Mouse (Mus musculus) neural tube, embryonic 14.5 days (tissue): ENCODE measurements at regions not wholly inside any gene's neighbourhood (a gene's known extent, or its start where the extent isn't known, plus 50 kb on each side); places are given as distances from the start of the nearest gene placed in this dataset.

ENCODE experiments used
- ATAC-seq: fragments of 200-750 bp; cut with Nextera tagmentation; 2 replicates; pipeline ENCODE4 v1.8.0; 2017; ENCODE audit warnings: low read depth, mild to moderate bottlenecking, moderate TSS enrichment, moderate library complexity
- H3K27ac ChIP-seq: fragments of 300-500 bp; sonication (generic); 2 replicates; pipeline ENCODE4 v1.5.1; 2014; ENCODE audit warnings: low read depth, mild to moderate bottlenecking, control low read depth, low read length, moderate library complexity, mixed read lengths
- H3K27me3 ChIP-seq: fragments of 300-500 bp; sonication (generic); 2 replicates; pipeline ENCODE4 v1.6.1; 2014; ENCODE audit warnings: low read length; ENCODE audit not compliant: control insufficient read depth, insufficient read depth
- H3K36me3 ChIP-seq: fragments of 300-500 bp; sonication (generic); 2 replicates; pipeline ENCODE4 v1.6.1; 2014; ENCODE audit warnings: low read length, mixed read lengths; ENCODE audit not compliant: control insufficient read depth, insufficient read depth
- H3K4me1 ChIP-seq: fragments of 300-500 bp; sonication (generic); 2 replicates; pipeline ENCODE4 v1.6.1; 2014; ENCODE audit warnings: low read length; ENCODE audit not compliant: control insufficient read depth, insufficient read depth
- H3K4me2 ChIP-seq: fragments of 300-500 bp; sonication (generic); 2 replicates; pipeline ENCODE4 v1.6.1; 2014; ENCODE audit warnings: mild to moderate bottlenecking, low read depth, low read length, control low read depth
- H3K4me3 ChIP-seq: fragments of 300-500 bp; sonication (generic); 2 replicates; pipeline ENCODE4 v1.5.1; 2014; ENCODE audit warnings: low read depth, low read length, control low read depth, mixed read lengths
- H3K9ac ChIP-seq: fragments of 300-500 bp; sonication (generic); replicated peaks from 2 replicates; pipeline ENCODE4 v1.6.1; 2014; ENCODE audit warnings: low read depth, mild to moderate bottlenecking, control low read depth, low read length, mixed read lengths
- H3K9me3 ChIP-seq: fragments of 300-500 bp; sonication (generic); 2 replicates; pipeline ENCODE4 v1.6.1; 2016; ENCODE audit warnings: low read length; ENCODE audit not compliant: control insufficient read depth
- WGBS: fragments of 180-500 bp; shearing (Covaris S2); extraction: QIAGEN DNeasy Blood & Tissue Kit; methylation state at CpG from one replicate; pipeline ENCODE4 v1.1.7; 2014; 5-methylcytosine and 5-hydroxymethylcytosine counted together

DNA sequence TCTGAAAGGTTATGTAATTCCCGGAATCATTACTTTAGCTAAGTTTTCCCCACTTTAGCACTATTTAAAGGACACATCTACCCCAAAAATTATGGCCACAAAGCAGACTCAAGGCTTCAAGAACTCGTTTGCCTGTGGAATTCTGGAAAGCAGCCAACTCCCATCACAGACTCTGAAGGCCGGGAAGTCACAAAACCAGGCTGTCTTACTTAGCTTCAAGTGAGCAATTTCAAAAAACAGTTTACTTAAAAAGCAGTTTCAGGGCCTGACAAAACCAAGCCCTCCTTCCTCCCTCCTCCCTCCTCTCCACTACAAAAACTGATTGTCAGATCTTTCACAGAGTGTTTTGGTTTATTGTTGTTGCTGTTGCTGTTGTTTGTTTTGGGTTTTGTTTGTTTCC, 1125.7 kb downstream of the Diaph2 start:
- no peak overlapping the region for H3K4me3 ChIP-seq
- no peaks in the 10 kb centered on the region for H3K9me3 ChIP-seq
- no peak overlapping the region for H3K9ac ChIP-seq
- H3K4me2 ChIP-seq: no peak overlapping the region
- H3K4me1 ChIP-seq: no peaks in the 10 kb centered on the region
- no peaks in the 10 kb centered on the region for H3K36me3 ChIP-seq
- 31% methylated on average over 3 of the region's 3 CpGs for WGBS
- ATAC-seq: no peak
- no peaks in the 10 kb centered on the region for H3K27me3 ChIP-seq
- H3K27ac ChIP-seq: no peak overlapping the region

DNA sequence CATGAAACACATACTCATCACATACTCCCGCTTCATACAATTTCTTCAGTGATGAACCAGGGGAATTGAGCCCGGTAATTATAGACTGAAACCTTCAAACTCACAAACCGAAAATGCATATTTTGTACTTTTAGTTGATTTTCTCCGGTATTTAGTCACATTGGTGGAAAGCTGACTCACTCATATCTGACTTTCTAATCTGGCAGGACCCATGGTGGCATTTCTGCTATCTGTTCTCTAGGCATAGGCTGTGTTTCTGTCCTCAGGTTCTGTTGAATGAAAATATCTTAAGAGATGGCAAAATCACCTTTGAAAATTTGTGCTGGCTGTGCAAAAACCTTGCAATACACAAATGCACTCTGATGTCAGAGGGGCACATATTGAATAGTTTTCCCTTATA, 1126.6 kb downstream of the Diaph2 start:
- H3K4me1 ChIP-seq: no peaks in the 10 kb centered on the region
- no peak overlapping the region for H3K4me2 ChIP-seq
- WGBS: 86% methylated on average over 4 of the region's 4 CpGs
- H3K27ac ChIP-seq: no peak overlapping the region
- H3K27me3 ChIP-seq: no peaks in the 10 kb centered on the region
- no peak overlapping the region for H3K4me3 ChIP-seq
- no peaks in the 10 kb centered on the region for H3K36me3 ChIP-seq
- no peak overlapping the region for H3K9ac ChIP-seq
- no peaks in the 10 kb centered on the region for H3K9me3 ChIP-seq
- no peak for ATAC-seq
